Mouse (Mus musculus): Measurements from ENCODE around the gene Vipas39.
"Not testable (repeated sequence)": the region's sequence is repeated elsewhere in the genome, so short reads cannot be mapped to it uniquely, and the experiment has no call there.

Gene Vipas39

DNA sequence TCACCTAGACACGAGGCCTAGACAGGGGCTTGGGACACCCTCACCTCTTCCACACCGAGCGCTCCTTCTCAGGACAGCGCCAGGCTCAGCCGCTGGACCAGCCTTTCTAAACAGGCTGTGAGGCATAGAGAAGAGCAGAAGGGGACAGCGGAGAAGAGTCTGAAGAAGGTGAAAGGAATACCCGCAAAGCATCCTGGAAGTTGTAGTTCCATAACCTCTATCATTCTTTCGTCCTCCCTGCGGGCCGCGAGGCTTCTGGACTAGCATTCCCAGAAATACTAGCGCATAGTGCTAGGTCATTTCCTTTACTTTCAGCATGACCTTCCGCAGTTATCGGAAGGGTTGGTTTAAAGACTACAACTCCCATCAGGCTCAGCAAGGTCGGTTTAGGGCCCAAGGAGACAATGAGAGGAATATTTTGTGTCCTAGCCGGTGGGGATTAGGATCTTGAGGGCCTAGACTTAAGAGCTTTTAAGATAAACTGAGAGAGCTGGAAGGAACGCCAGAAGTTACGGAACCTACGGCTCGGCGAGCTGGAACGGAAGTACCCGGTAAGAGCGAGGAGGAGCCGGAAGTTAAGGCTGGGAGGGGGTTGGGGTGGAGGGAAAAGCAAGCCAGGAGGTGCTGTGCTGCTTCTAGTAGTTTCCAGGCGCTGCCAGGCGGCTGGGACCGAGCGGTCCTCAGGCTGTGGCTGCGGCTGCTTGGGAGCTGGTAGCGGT, at the start of gene Vipas39, which contains the start of gene Ahsa1:
Vipas39 (minus strand) TSS at position 149 of the 719 bp plus-strand sequence.
Ahsa1 (plus strand) TSS at position 372 of the 719 bp plus-strand sequence.
- DNase-seq (ENCODE audit: low spot score), result peak; percentile 94

DNA sequence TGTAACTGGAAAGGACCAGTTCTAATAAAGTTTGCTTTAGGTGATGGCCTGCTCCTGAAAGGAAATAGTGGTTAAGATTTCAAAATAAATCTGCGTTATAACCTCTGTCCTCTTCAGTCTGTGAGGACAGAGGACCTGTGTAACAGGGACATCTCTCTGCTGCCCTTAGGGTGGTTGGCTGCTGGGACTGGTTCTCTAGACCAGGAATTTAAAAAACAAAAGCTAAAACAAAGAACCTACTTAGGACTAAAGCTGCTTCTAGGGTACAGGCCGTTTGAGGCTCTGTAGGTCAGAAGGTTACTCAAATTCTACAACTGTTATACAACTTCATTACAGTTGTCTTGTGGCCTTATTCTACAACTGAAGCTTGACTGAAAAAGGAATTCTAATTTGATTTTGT, 47.0 kb upstream of the Vipas39 start:
- DNase-seq (ENCODE audit: low spot score), result no peak

DNA sequence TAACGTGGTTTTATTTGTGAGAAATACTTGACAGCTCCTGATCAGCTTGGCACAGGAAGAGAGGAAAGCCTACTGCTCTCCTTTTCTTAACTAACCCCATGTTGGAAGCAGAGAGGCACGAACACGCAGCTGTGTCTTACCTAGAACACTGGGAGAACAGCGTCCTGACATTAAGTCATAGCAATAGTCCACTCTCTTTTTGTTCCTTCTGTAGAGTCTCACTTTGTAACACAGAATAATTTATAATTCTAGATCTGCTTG, 40.5 kb upstream of the Vipas39 start:
- DNase-seq (ENCODE audit: low spot score), result not testable (repeated sequence)

DNA sequence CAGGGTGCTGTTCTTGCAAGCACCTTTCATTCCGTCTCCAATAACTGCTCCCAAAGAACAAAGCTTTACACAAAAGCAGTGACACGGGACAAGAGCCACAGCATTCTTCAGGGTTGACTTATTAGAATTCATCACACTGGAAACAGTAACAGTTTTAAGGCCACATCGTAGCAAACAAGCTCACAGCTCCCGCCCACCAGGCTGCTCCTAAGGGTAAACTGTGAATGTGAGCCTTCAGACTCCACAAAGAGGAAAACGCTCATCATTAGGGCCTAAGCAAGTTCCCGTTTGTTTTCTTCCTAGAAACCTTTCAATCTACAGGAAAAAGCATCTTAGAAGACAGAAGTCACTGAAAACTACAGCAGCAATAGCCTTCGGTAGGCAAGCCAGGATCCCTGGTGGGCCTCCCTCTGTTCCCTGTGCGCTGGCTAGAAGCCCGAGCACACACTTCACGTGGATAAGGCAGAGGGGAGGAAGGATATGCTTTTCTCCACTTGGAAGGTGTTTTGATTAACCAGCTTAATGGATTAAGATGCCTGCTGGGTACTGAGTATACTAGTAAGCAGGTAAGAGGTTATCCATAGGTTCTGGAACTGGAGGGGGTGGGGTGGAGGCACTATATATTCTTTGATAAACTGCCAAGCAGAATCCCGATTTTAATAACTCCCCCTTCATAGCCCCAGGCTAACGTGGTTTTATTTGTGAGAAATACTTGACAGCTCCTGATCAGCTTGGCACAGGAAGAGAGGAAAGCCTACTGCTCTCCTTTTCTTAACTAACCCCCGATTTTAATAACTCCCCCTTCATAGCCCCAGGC, 39.9 kb upstream of the Vipas39 start:
- DNase-seq (ENCODE audit: low spot score), result no peak

DNA sequence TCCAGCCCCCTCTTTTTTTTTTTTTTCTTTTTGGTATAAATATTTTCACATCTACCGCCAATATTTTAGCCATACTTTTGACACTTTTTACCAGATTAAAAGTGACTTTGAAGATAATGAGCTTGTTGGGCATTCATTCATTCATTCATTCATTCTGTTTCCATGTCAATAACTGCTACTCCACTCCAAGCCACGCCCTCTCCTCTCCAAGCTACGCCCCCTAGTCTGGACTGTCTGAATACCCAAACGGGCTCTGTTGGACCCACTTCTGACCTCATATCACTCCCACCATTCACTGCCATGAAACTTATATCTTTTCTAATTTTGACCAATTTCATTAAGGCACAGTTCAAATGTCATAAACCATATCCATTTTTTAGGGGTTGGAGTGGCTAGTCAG, 35.1 kb upstream of the Vipas39 start:
- no peak for DNase-seq (ENCODE audit: low spot score)

DNA sequence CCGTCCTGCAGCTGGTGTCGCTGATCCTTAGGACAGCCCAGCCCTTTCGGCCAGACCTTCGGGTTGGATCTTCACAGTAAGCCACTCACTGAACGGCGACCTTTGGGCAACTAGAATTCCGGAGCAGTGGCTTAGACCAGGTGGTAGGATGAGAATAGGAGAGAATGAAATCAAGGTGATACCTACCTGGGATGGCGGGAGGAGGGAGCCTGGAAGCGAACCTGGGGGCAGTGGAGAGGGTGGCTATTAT, 34.3 kb upstream of the Vipas39 start:
- no peak for DNase-seq (ENCODE audit: low spot score)

DNA sequence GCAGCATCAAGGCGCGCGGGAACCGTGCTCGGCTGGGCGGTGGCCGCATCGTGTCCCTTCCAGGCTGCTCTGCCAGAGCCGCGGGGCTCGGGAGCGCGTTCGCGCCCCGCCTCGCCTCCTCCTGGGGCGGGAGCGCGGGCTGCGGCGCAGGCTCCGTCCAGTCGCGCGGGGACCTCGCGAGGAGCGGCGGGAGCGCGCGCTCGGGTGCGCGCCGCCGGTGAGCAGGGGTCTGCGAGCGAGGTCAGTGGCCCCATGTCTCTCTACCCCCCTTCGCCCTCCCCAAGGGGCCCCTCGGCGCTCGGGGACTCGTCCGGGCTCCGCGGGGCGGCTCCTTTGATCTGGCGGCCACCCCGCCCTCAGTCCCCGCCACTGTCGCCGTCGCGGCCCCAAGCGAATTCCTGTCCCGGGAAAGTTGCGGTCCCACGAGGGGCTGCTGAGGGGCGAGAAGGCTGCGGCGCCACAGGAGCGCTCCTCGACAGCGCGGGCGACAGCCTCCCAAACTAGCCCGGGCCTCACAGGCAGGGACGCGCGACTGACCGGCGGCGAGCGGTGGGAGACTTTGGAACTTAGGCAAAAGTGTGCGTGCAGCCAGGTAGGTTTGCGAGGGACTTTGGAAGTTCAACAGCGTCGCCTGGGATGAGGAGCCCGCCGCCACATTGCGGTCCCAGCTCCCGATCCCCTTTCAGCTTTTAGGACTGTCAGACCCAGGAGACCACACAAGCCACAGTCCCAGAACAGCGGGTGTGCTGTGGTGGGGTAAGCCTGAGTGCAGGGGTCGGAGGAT, 33.8 kb upstream of the Vipas39 start, which contains the start of gene Ism2:
Ism2 (minus strand) TSS at position 49 of the 784 bp plus-strand sequence.
- DNase-seq (ENCODE audit: low spot score), result no peak

DNA sequence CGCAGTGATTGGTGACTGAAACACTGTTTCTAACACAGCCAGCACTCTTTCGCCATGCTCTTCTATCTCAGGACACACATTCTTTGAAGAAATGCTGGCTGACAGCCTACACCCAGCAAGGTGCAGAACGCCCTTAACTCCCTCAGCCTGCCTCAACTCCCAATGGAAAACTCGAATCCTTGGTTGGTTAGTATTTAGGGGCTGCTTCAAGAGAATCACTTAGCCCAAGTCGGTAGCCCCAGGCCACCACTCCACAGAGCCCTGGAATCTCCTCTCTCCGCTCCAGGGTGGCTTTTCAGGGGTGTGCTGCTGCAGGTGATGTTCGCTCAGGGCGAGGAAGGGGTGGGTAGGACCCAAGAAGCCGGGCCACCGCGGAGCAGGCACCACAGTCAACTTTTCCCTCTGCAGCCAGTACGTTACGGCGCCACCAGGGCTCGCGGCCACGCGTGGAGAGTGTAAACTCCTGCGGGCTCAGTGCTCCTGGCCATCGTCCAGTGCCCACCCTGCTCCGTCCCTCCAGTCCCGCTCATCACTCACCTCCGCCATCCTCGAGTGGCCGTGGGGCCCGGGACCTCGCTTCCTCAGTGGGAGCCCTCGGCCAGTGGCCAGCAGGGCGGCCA, 33.1 kb upstream of the Vipas39 start:
- no peak for DNase-seq (ENCODE audit: low spot score)

DNA sequence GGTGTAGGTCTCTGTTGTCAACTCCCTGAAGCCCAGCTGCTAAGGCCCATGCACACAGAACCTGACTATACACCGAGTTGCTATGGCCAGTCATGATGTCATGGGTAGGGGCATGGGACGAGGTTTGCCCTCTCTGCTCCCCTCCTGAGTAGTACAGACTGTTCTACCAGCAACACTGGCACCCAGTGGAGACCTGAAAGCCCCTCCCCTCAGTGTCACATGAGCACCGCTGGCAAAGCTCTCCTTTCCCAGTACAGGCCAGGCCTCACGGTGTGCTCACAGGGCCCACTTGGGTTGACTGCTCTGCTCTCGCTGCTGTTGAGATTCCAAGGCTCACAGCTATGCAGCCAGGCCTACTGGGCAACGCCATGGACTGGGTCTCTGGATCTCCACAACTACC, 27.9 kb upstream of the Vipas39 start:
- no peak for DNase-seq (ENCODE audit: low spot score)

DNA sequence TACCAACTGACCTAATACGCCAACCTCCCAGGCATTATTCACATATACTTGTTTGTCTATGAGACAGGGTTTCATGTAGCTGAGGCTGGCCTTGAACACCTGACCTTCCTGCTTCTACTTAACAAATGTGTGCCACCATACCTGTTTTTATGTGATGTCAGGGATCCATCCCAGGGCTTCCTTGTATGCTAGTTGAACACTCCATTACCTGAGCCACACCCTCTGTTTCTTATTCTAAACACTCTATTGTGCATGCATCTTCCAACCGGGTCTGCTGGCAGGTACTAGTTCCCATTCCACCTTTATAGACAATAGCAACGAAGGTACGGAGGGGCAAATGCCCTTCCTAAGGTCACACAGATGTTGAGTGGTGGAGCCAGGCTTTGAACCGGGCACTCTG, 23.0 kb upstream of the Vipas39 start:
- no peak for DNase-seq (ENCODE audit: low spot score)

DNA sequence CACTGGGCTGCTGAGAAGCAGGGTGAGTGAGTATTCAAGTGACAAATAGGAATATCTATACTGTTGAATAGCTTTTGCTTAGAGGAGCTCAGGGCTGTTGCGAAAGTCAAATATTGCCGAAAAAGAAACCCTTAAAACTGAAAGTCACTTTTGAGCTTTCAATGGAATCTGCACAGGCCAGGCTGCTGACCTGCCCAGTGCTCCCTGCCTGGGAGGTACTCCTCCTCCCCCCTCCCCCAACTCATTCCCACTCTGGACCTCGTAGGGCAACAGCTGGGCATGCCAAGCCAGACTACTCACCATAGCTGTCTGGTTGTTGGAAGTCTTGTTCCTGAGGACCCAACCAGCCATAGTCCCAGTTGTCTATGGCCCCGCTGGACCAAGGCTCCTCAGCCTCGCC, 18.7 kb upstream of the Vipas39 start:
- no peak for DNase-seq (ENCODE audit: low spot score)

DNA sequence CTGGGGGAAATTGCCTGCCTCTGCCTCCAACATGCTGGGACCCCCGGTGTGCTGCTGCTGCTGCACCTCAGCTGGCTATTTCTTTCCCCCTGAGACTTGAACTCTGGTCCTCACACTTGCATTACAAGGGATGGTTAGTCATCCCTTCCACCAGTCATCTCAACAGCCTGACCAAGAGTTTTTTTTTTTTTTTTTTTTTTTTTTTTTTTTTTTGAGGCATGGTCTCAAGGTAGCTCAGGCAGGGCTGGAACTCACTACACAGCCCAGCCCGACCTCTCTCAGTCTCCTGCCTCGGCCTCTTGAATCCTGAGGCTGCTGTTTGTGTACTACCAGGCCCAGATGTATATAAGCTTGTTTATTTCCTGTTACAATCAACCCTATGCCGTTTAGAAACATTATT, 18.2 kb upstream of the Vipas39 start:
- no peak for DNase-seq (ENCODE audit: low spot score)

DNA sequence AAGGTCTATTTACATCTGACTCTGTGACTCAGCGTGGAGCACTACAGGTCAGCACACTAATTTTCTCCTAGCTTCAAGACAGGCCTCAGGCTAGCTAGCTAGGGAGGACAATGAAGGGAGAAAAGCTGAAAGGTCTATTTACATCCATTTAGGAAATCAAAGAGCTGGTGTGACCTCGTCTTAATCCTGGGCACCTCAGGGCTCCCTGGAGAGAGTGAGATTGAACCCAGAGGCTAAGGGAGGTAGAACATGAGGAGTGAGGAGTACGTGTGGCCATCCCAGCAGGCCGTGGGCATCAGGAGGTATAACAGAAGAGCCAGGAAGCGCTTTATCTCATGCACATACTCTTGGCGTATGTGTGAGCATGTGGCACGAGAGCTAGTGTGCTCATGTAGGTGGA, 17.6 kb upstream of the Vipas39 start:
- no peak for DNase-seq (ENCODE audit: low spot score)

DNA sequence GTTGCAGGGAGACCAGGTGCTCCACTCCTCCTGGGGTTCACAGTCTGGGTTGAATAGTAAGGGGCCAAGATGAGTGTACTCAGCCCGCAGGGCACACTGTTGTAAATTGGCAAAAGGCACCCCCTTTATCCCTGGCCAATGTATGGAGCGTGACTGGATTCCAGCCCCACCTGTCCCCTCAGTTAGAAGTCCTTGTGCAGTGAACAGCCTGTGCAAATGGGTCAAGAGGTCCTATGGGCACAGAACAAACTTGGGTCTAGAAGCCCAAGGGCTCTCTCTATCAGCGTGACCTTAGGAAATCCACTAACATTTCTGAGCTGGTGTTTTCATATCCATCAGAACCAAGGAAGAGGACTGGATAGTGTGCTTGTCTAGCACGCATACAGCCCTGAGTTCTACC, 16.7 kb upstream of the Vipas39 start:
- DNase-seq (ENCODE audit: low spot score), result no peak

DNA sequence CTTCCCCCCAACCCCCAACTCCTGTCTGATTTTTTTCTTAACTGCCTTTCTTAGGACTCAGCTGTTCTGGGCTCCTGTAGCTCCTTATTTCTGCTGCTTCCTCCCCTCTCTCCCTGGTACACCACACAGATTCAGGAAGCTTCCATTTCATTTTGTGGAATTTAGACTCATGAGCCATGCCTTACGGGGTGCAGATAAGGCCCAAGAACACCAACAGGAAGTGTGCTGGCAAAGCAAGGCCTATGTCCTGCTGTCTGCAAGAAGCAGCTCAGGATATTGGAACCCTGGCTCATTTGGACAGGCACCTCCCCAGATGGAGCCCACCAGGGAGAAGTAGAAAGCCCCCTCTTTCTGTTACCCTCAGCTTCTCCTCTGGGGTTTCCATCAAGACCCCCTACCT, 15.7 kb upstream of the Vipas39 start:
- DNase-seq (ENCODE audit: low spot score), result no peak

DNA sequence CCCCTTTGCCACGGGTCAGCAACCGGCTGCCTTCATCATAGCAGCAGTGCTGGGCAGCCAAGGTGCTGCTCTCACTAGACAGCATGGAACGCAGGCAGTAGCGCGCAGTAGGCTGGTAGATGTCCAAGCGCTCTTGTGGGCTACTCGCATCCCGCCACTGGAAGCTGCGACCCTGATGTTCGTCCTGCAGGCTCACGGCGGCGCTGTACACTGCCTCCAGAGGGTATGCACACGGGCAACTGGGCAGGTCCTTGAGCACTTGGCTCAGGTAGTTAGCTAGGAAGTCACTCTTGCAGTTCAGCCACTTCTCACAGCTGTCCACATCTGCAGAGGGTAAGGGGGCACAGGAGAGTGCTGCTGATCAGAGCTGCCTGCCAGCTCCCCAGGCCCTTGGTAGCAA, 13.8 kb upstream of the Vipas39 start:
- no peak for DNase-seq (ENCODE audit: low spot score)

DNA sequence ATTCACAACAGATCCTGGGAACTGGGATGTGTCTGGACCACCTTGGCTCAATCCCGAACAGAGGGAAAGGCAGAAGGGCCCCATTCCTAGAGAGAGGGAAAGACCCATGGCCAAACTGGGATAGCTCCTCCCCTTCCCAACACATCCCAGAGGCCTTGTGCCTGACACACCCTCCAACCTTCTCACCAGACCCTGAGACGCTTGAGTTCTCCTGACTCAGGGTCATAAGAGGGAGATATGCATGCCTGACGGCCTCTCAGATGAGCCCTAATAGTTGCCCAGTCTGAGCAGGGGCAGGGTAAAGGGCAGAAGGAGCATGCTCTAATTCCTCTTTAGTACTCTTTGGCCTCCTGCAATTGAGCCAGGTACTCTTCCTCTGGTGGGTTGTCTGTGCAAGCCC, 13.3 kb upstream of the Vipas39 start:
- no peak for DNase-seq (ENCODE audit: low spot score)

DNA sequence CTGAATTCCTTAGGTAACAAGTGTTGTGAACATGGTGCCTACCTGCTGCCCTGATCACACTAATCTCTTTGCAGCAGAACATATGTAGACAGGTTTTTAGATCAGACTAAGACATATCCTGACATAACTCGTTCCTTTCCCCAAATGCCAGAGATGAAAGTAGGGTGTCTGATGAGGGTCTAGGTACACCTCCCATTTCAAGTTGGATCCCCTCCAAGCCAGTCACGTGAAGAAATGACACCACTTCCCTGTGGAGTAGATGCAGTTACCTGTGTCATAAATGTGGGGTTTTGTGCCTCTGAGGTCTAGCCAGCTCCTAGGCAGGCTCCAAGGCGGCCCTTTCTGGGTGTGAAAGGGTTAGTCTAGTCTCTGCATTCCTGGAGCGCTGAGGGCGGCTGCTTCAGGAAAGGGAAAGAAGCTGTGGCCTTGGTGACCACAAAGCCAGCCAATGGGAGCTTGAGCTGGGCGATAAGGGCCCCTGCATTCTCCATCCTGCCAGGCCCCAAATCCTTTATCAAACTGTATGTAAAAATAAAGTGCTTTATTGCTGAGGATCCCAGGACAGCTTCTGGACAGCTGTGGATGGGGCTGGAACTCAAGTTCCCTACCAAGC, 12.2 kb upstream of the Vipas39 start:
- no peak for DNase-seq (ENCODE audit: low spot score)

DNA sequence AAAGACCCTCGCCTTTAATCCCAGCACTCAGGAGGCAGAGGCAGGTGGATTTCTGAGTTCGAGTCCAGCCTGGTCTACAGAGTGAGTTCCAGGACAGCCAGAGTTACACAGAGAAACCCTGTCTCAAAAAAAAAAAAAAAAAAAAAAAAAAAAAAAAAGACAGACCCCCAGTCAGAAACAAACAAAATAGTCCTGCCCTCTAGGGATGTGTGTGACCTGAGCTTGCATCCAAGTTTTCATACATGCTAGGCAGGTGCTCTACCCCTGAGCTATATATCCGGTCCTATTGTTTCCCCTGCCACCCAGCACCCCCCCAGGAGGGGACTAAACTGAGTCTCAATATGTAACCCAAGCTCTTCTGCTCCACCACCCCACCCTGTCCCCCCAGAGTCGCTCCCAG, 11.2 kb upstream of the Vipas39 start:
- not testable (repeated sequence) for DNase-seq (ENCODE audit: low spot score)

DNA sequence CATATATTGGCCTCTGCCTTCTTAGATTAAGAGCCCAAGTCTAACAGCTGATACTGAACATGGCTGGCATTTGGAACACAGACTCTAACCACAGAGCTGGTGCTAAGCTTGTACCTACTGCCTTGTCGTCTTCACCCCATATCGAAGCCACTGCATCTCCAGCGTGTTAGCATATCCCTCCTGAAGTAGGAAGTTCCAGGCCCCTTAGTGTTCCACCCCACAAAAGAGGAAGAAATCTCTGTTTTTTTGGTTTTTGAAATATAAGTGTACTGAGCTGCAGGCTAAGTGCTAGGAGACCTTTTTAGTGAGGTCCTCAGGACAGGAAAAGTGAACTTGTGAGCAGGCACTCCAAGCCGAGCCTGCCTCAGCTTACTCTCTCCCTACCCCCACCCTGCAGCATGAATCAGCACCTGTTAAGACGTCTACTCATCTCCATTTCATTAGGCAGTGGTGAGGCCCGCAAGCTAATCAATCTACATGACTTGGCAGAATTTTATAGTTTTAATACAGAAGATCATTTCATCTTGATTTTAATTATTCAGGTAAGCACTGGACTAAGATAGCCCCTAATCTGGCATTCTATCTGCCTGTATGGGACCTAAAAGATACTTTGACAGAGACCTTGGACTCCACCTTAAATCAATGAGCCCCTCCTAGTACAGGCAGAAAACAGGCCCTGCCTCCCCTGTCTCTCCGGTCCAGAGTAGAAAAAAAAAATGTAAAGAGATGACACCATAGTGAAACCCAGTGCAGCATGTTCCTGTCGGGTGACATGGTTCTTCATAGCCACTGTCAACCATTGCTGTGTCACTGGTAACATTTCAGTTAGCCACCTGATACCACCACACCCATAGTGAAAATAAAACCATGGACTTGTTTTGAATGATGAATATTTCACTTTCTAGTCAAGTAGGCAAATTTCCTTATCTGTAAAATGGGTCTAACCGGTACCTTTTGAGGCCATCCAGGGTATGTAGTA, 9.1 kb upstream of the Vipas39 start:
- no peak for DNase-seq (ENCODE audit: low spot score)

DNA sequence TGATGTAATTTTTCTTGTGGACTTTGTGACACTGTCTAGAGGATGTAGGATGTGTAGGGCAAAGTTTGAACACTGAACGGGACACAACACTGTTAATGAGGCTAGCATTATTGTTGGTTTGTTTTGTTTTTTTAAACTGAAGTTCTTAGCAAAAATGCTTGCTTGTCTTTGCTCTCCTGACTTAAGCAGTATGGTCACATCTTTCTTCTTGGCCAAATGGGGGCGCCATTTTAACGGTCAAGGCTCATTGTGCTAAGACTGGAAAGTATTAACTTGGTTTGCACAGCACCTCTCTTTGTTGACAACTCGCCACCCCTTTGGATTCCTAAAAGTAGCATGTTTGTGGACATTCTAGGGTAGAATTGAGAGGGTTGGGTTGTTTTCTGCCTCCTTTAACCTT, 1.6 kb upstream of the Vipas39 start:
- no peak for DNase-seq (ENCODE audit: low spot score)
